Mouse (Mus musculus) limb, embryonic 14.5 days (tissue): ENCODE measurements around the gene Slc12a7. TPM values are rescaled to one million over a fixed set of nuclear protein-coding genes. Genes with fewer than 3 reads are reported as not detected.
A peak's percentile ranks its signal among the peaks of the same experiment; 100 is the strongest.

Source experiments
- ATAC-seq: fragments of 200-750 bp; cut with Nextera tagmentation; 2 replicates; pipeline ENCODE4 v1.8.0; 2017; ENCODE audit warnings: low read depth, moderate number of reproducible peaks, moderate TSS enrichment; ENCODE audit not compliant: low FRiP score
- DNase-seq: peaks from one replicate; pipeline ENCODE4 v3.0.0-alpha.2; 2015; ENCODE audit warnings: low spot score
- H3K27ac ChIP-seq: fragments of 300-500 bp; sonication (generic); replicated peaks from 2 replicates; pipeline ENCODE4 v1.5.1; 2014; ENCODE audit warnings: low read depth, mild to moderate bottlenecking, low read length, moderate library complexity, mixed read lengths
- H3K27me3 ChIP-seq: fragments of 300-500 bp; sonication (generic); 2 replicates; pipeline ENCODE4 v1.6.1; 2014; ENCODE audit warnings: low read length, mixed read lengths; ENCODE audit not compliant: control insufficient read depth, insufficient read depth
- H3K36me3 ChIP-seq: fragments of 300-500 bp; sonication (generic); 2 replicates; pipeline ENCODE4 v1.6.1; 2014; ENCODE audit warnings: mild to moderate bottlenecking, low read length, moderate library complexity, mixed read lengths; ENCODE audit not compliant: control insufficient read depth, insufficient read depth
- H3K4me1 ChIP-seq: fragments of 300-500 bp; sonication (generic); 2 replicates; pipeline ENCODE4 v1.6.1; 2014; ENCODE audit warnings: antibody characterized with exemption, low read length, mixed read lengths; ENCODE audit not compliant: control insufficient read depth, insufficient read depth
- H3K4me2 ChIP-seq: fragments of 300-500 bp; sonication (generic); replicated peaks from 2 replicates; pipeline ENCODE4 v1.6.1; 2014; ENCODE audit warnings: low read depth, mild to moderate bottlenecking, low read length, moderate library complexity; ENCODE audit not compliant: severe bottlenecking
- H3K4me3 ChIP-seq: fragments of 300-500 bp; sonication (generic); replicated peaks from 2 replicates; pipeline ENCODE4 v1.5.1; 2014; ENCODE audit warnings: low read length
- H3K9ac ChIP-seq: fragments of 300-500 bp; sonication (generic); 2 replicates; pipeline ENCODE4 v1.6.1; 2014; ENCODE audit warnings: mild to moderate bottlenecking, low read depth, low read length, moderate library complexity; ENCODE audit not compliant: severe bottlenecking
- H3K9me3 ChIP-seq: fragments of 300-500 bp; sonication (generic); 2 replicates; pipeline ENCODE4 v1.6.1; 2016; ENCODE audit warnings: low read length; ENCODE audit not compliant: control insufficient read depth
- POLR2A ChIP-seq: fragments of 200-500 bp; IDR thresholded peaks from 2 replicates; pipeline ENCODE4 v1.8.0; 2012; ENCODE audit warnings: inconsistent platforms, mild to moderate bottlenecking, moderate library complexity, borderline replicate concordance; ENCODE audit not compliant: insufficient read depth, insufficient read length; ENCODE audit errors: extremely low read depth
- WGBS: fragments of 180-500 bp; shearing (Covaris S2); extraction: QIAGEN DNeasy Blood & Tissue Kit; methylation state at CpG from one replicate; pipeline ENCODE4 v1.1.7; 2014; 5-methylcytosine and 5-hydroxymethylcytosine counted together
- polyA plus RNA-seq, 2 experiments: library from polyadenylated mRNA; depleted of rRNA in 1 of 2; stranded (reverse) in 1 of 2; unstranded in 1 of 2; fragments of >200 nt; fragmentation: Nextera tagmentation in 1 of 2; extraction: Ambion mirVana in 1 of 2; gene quantifications; 2 replicates each; pipeline versions ENCODE4 v1.2.1 to v1.2.3; 2012 to 2014

Slc12a7 gene
- polyA plus RNA-seq, 2 experiments: 16.5 to 32.8 TPM

GRCm38 (mm10) chr13:73792176-73792575, 59.3 kb downstream of the Slc12a7 start:
- no peak for TF ChIP-seq POLR2A
- 96% methylated on average over 4 of the region's 4 CpGs for WGBS
- no peak for DNase-seq

DNA sequence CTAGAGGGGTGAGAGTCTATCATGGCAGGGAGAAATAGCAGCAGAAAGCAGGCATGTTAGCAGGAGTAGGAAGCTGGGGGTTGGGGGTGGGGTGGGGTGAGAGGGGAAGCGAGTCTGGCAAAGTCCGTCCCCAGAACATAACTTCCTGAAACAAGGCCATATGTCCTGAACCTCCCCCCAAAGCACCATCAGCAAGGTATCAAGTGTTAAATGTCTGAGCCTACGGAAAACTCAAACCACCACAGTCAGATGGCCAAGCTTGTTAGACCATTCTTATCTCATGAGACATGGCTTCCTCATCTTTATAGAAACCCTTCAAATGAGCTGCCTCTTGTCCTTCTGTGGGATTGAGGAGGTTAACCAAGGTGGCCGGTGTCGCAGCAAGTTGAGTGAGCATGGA, 60.3 kb downstream of the Slc12a7 start:
- H3K4me2 ChIP-seq: no peak overlapping the region
- peaks cover 84% of the 10 kb centered on the region for H3K36me3 ChIP-seq
- ATAC-seq (no peak), DNase-seq (no peak)
- no peaks in the 10 kb centered on the region for H3K4me1 ChIP-seq
- H3K27me3 ChIP-seq: no peaks in the 10 kb centered on the region
- 82% methylated on average over 5 of the region's 5 CpGs for WGBS
- no peak overlapping the region for H3K27ac ChIP-seq
- no peak overlapping the region for H3K4me3 ChIP-seq
- H3K9ac ChIP-seq: no peak overlapping the region
- no peak for TF ChIP-seq POLR2A
- no peaks in the 10 kb centered on the region for H3K9me3 ChIP-seq

More at GRCm38 (mm10) chr13:73792176-73792575, 59.3 kb downstream of the Slc12a7 start:
- Histone ChIP-seq H3K4me3 (no peak overlapping the region), H3K36me3 (peaks cover 81% of the 10 kb centered on the region), H3K4me2 (no peak overlapping the region), H3K27ac (no peak overlapping the region), H3K27me3 (no peaks in the 10 kb centered on the region), H3K9ac (no peak overlapping the region), H3K4me1 (no peaks in the 10 kb centered on the region), H3K9me3 (no peaks in the 10 kb centered on the region)
- no peak for ATAC-seq

GRCm38 (mm10) chr13:73799110-73799509, 66.2 kb downstream of the Slc12a7 start:
- H3K27ac ChIP-seq: no peak overlapping the region
- WGBS: 84% methylated on average over 5 of the region's 5 CpGs
- H3K36me3 ChIP-seq: peaks cover 83% of the 10 kb centered on the region
- no peak for TF ChIP-seq POLR2A
- H3K4me1 ChIP-seq: no peaks in the 10 kb centered on the region
- DNase-seq (no peak), ATAC-seq (no peak)
- H3K9me3 ChIP-seq: no peaks in the 10 kb centered on the region
- H3K4me3 ChIP-seq: no peak overlapping the region
- no peak overlapping the region for H3K4me2 ChIP-seq
- H3K9ac ChIP-seq: no peak overlapping the region
- no peaks in the 10 kb centered on the region for H3K27me3 ChIP-seq

DNA sequence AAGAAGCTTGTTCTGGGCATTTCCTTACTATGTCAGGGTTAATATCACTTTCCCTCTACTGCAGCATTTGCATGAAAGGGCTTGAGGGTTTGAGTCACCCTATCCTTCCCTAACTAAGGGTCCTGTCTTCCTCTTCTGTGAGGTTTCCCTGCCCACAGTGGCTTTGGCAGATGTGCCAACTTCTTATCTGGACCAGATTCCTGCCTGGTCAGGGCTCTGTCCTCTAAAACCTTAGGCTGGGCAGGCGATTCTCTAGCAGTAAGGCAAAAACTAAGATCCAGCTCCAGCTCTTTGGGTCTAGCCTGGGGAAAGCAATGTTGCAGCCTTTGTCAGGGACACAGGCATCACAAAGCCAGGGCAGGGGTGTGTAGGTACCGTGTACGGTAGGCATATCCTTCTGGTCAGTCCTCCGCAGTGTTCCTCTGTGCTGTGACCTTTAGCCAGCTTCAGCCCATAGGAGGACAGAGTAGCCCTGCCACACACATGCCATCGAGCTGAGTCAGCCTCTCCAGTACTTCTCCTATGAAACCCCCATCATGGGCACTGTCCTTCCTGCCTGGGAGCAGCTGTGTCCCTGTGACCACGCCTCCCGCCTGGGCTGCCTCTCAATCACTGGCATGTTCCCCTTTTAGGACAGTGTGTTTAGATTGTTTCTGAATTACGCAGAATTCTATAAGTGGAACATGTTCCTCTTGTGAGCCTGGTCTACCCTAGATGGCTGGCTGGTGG, 70.7 kb downstream of the Slc12a7 start:
- Histone ChIP-seq H3K4me2 (no peak overlapping the region), H3K9ac (no peak overlapping the region), H3K27me3 (no peaks in the 10 kb centered on the region), H3K36me3 (peaks cover 68% of the 10 kb centered on the region), H3K27ac (no peak overlapping the region), H3K4me3 (no peak overlapping the region), H3K4me1 (no peaks in the 10 kb centered on the region), H3K9me3 (no peaks in the 10 kb centered on the region)
- ATAC-seq (peak; percentile 40; the same call in 1 of the 2 replicates), DNase-seq (peak; percentile 12)
- WGBS: 92% methylated on average over 8 of the region's 8 CpGs
- no peak for TF ChIP-seq POLR2A

- ATAC-seq (no peak), DNase-seq (no peak)
- H3K27ac ChIP-seq: no peak overlapping the region
- H3K4me1 ChIP-seq: no peaks in the 10 kb centered on the region
- H3K4me2 ChIP-seq: no peak overlapping the region
- peaks cover 69% of the 10 kb centered on the region for H3K36me3 ChIP-seq
- no peaks in the 10 kb centered on the region for H3K9me3 ChIP-seq
- no peak overlapping the region for H3K4me3 ChIP-seq
- no peak overlapping the region for H3K9ac ChIP-seq
- H3K27me3 ChIP-seq: no peaks in the 10 kb centered on the region
- WGBS: 90% methylated on average over 5 of the region's 5 CpGs
- no peak for TF ChIP-seq POLR2A
Measured at GRCm38 (mm10) chr13:73804914-73805313, 72.0 kb downstream of the Slc12a7 start.
